Mouse (Mus musculus): ENCODE results near the gene Map1s.

DNA sequence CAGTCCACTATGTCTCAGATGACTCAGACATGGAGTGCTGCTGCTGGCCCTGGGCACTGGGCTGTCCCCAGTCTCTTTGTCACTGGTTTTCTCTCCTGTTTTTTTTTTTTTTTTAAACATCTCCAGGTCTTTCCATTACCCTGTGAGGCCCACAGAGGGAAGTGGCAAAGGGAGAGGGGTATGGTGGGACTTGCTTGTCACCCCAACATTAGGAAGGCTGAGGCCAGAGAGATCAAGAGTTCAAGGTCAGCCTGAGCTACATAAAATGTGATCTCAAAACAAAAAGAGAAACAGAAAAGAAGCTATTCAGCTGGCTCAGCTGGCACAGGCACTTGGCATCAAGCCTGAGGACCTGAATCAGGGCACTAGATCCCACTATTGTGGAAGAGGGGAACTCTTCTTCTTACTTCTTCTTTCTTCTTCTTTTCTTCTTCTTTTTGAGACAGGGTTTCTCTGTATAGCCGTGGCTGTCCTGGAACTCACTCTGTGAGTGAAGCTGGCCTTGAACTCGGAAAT, 4.8 kb upstream of the Map1s start:
- TF ChIP-seq POLR2A (IDR thresholded peaks at IDR 0.05; ENCODE audit: insufficient read depth, low read length) (no peak), CTCF (IDR thresholded peaks at IDR 0.05; ENCODE audit: low read depth, low read length) (no peak), EP300 (IDR thresholded peaks at IDR 0.05; ENCODE audit: insufficient read depth, low read depth, low read length) (no peak)
